Mouse (Mus musculus) MEL (cell line): Measurements from ENCODE around the gene Gm9195.

Experiments used
- GABPA ChIP-seq: IDR thresholded peaks from 2 replicates; pipeline ENCODE4 v1.6.1; 2012; ENCODE audit warnings: low read depth, mild to moderate bottlenecking, inconsistent platforms, low read length, improper control_type of control experiment, moderate library complexity
- POLR2A ChIP-seq, 2 experiments: IDR thresholded peaks; 2 replicates each; pipeline ENCODE4 v1.6.1; 2011 to 2012; ENCODE audit warnings: low read length in 2 of 2, mild to moderate bottlenecking in 2 of 2, control low read depth in 1 of 2, improper control_type of control experiment in 1 of 2, low read depth in 1 of 2, moderate library complexity in 1 of 2; ENCODE audit not compliant: control insufficient read depth in 1 of 2, insufficient read depth in 1 of 2, poor library complexity in 1 of 2
- POLR2AphosphoS2 ChIP-seq: IDR thresholded peaks from 2 replicates; pipeline ENCODE4 v1.6.1; 2011; ENCODE audit warnings: low read length, improper control_type of control experiment

GRCm38 (mm10) chr14:72466384-72466783 lies 25.3 kb downstream of the Gm9195 start:
- TF ChIP-seq POLR2AphosphoS2 (no peak), GABPA (no peak), POLR2A (IDR thresholded peaks at IDR 0.05; ENCODE audit: control insufficient read depth in 1 of 2, insufficient read depth in 1 of 2, low read depth in 1 of 2, low read length in 2 of 2, poor library complexity in 1 of 2) (no peak)
